Mouse (Mus musculus): Measurements from ENCODE around the gene Ppp2r5a.

GRCm38 (mm10) chr1:191303736-191304135 lies 99.3 kb downstream of the Ppp2r5a start:
- TF ChIP-seq CTCF (IDR thresholded peaks at IDR 0.05; ENCODE audit: low read depth) (no peak), EP300 (IDR thresholded peaks at IDR 0.05; ENCODE audit: low read depth) (no peak)
